Mouse (Mus musculus) adrenal gland (tissue): ENCODE measurements around the gene Olfr976.
"Not testable (repeated sequence)": the region's sequence is repeated elsewhere in the genome, so short reads cannot be mapped to it uniquely, and the experiment has no call there.

Experiments used
- intact Hi-C: fragments of 180-260 bp; cut with DNase I; formaldehyde crosslinking; loops from one replicate; pipeline ENCODE4 v1.15.1; 2025
- long read RNA-seq, 2 experiments: library from polyadenylated mRNA; unstranded; transcript quantifications; one replicate each; pipeline ENCODE4 v2.0.0; 2020; ENCODE audit warnings: borderline replicate concordance in 1 of 2; ENCODE audit not compliant: insufficient replicate concordance in 1 of 2

Olfr976 gene
- long read RNA-seq, experiment 1: 0 reads
- long read RNA-seq, experiment 2: 0 reads

DNA sequence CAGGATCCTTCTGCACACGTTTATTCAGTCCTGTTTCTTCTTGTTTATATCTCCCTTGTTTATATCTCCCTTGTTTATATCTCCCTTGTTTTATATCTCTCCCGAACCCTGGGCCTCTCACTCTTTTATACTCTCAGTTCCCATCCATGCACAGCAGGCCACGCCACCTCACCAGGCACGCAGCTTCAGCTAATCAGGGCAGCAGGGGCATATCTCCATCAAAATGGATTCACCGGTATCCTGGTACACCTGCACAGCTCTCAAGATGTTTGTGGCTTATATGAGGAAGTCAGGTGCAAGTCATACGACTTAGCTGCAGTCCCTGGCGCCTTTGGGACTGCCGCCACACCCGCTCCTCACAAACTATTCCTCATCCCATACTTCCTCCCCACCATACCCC, at the start of gene Olfr976:
TSS of gene Olfr976 (minus strand) at position 101 of the 400 bp plus-strand sequence.
- intact Hi-C loops: not testable (repeated sequence)

DNA sequence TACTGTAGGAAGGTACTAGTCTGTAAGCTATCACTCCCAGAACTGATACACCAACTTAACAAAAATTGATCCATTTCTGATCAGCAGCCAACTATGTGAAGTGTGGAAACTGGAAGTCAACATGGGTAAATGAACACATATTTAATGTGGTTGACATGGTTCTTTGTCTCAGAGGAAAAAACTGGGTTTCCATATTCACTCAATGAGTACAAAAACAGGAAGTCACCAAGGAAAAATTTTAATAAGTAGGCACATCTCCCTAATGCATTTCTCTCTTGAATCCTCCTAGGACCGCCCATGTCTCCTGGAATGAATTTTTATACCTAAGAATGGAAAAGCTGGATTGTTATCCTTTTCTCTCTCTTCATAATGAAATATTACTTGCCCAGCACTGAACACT, 48.5 kb upstream of the Olfr976 start, which contains the start of gene Olfr980:
TSS of gene Olfr980 (minus strand) at position 101 of the 400 bp plus-strand sequence.
- intact Hi-C loops: no loop called here

DNA sequence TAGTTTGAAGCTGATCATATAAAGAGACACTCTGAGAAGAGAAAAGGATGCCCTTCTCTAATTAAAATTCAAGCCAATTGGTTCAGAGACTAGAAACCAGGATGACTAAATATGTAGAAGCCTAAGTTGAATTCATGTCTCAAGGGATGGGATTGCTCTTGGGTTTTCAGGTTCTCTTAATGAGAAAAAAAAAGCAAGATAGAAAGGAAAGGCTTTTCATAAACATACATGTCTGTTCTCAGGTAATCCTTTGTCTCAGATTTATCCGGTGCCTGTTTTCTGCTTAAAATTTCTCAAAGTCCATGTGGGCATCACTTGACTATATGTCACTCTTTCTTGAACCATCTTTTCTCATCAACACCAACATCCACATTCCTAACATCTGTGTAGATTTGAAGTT, 42.4 kb upstream of the Olfr976 start, which contains the start of gene Olfr979:
TSS of gene Olfr979 (minus strand) at position 101 of the 400 bp plus-strand sequence.
- intact Hi-C loops: no loop called here

DNA sequence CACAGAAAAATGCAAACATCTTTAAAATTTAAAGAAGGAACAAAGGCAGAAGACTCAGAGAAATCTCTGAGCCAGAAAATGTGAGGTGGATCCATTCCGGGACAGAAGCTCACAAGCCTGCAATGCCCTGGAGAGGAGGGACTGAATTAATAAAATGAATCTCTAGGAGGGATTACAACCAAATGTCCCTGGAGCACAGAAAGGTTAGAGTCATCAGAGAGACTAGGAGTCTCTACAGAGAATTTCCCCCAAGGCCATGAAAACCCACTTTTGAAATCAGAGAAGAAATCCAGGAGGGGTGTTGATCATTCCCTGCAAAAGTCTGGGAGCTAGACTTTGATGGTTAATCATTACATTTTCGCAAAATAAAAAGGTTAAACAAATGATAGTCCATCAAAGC, 30.9 kb upstream of the Olfr976 start, which contains the start of gene Olfr978:
TSS of gene Olfr978 (plus strand) at position 301 of the 400 bp plus-strand sequence.
- intact Hi-C loops: no loop called here

- intact Hi-C loops: not testable (repeated sequence)
These were observed 15.7 kb upstream of the Olfr976 start for GRCm38 (mm10) chr9:39976581-39977145.

DNA sequence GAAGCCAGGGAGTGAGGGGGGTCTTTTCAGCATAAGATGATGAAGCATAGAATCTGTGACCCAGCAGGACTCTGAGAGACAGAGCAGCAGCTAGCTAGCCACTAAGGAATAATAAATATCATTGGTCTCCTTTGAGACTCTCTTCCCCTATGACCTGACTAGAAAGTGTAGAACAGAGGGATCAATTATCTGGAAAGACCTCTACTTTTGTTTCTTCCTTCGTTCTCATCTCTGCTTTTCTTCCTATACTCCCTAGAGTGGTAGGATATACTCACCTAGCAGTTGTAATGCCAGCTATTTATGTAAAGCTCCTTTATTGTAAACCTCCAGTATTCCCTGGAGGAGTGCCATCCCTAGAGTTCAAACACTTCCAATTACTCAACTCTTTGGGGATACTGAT, 9.0 kb downstream of the Olfr976 start, which contains the start of gene Olfr975:
TSS of gene Olfr975 (minus strand) at position 101 of the 400 bp plus-strand sequence.
- intact Hi-C loops: no loop called here

GRCm38 (mm10) chr9:39937201-39937600, 23.7 kb downstream of the Olfr976 start, which contains the start of gene Olfr974:
Gene Olfr974, plus strand, starts transcription at chr9:39937501.
- intact Hi-C loops: no loop called here

DNA sequence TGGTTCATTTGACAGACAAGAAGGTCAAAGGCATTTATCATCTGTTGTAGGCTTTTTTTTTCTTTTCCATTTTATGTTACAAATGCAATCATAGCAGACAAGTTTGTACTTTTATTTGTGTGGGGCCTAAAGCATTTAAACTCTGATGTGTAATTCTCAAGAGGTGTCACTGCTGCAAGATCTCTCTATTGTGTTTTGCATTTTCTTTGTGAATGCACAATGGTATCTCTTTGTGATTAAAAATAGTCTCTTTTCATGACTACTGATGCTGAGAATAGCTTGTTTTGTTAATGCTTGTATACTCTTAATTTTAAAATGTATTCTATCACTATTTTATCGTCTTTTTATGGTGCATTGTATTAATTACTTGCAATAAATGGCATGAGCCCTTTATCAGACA, 32.1 kb downstream of the Olfr976 start:
- intact Hi-C loops: not testable (repeated sequence)

DNA sequence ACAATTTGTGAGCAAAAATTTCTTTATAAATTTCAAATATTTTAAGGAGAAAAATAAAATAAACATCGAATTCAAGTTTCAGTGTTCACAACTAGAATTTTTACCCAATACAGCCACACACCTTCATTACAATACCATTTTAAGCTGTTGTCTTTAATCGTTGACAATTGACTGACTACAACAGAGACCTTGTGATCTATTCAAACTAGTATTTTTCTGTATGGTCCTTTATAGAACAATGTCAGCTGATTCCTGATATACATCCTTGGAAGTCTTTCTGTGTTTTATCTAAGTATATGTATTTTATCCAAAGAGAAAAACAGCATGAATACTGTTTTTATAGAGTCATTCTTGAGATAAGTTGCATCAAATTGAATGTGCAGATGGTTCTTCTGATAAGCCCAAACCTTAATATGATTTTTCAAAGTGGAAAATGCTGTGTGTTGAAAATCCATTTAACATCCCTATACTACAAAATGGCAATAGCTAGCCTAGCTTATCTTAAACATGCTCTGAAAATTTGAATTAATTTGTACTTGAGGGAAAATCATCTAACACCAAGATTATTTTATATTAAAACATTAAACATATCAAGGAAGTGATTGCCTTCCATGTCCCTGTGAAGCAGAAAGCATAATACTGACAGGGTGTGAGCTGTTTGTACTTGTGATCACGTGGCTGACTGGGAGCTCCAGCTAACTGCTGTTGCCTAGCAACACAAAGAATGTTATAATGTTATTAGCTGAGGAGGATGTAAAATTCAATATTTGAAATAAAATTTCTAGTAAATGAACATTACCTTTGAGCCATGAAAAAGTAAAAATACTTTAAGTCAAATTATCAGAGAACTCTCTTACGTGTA, 32.7 kb downstream of the Olfr976 start:
- intact Hi-C loops: not testable (repeated sequence)

- intact Hi-C loops: no loop called here
These were observed 51.0 kb downstream of the Olfr976 start for GRCm38 (mm10) chr9:39909939-39910338.

DNA sequence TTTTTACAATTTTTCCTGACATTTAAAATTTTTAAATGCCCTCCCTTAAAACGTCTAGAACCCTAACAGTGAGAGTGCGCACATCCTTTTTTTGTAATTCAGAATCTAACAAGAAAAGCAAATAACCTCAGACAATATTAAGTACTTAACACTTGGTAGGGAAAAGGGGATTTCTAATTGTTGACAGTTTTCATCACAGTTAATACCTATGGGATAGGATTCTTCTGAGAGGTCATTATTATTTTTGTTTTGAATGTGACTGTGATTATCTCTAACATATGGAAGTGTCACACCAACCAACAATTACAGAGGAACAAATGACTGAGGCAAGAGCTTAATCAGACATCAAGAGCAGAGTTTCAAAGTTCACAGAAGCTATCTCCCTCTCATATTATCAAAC, 53.9 kb downstream of the Olfr976 start, which contains the start of gene Olfr229:
TSS of gene Olfr229 (plus strand) at position 301 of the 400 bp plus-strand sequence.
- intact Hi-C loops: no loop called here

GRCm38 (mm10) chr9:39905106-39905505, 55.8 kb downstream of the Olfr976 start:
- intact Hi-C loops: no loop called here
